Mouse (Mus musculus) adipocyte (in vitro differentiated cells): ENCODE data around the gene Gdpd2.

Source experiments
- DNase-seq: peaks from one replicate; pipeline ENCODE4 v3.0.0-alpha.2; 2016; ENCODE audit warnings: low spot score

Gdpd2 gene

GRCm38 (mm10) chrX:100729665-100730188, at the start of gene Gdpd2:
Gdpd2 (plus strand) TSS chrX:100729873.
- no peak for DNase-seq

- DNase-seq = peak; percentile 32
These were observed 43.1 kb upstream of the Gdpd2 start for GRCm38 (mm10) chrX:100686527-100686926.

GRCm38 (mm10) chrX:100687360-100688032, 42.2 kb upstream of the Gdpd2 start:
- DNase-seq = peak; percentile 72

GRCm38 (mm10) chrX:100688033-100688370, 41.7 kb upstream of the Gdpd2 start:
- no peak for DNase-seq

- no peak for DNase-seq
These were observed 32.9 kb upstream of the Gdpd2 start for GRCm38 (mm10) chrX:100696776-100697175.

- DNase-seq = no peak
These were observed 21.6 kb upstream of the Gdpd2 start for GRCm38 (mm10) chrX:100708032-100708431.

GRCm38 (mm10) chrX:100716173-100716572, 13.5 kb upstream of the Gdpd2 start:
- DNase-seq = no peak

GRCm38 (mm10) chrX:100728947-100729346, 726 bp upstream of the Gdpd2 start:
- peak; percentile 57 for DNase-seq

GRCm38 (mm10) chrX:100730266-100730665, 593 bp downstream of the Gdpd2 start:
- no peak for DNase-seq

- no peak for DNase-seq
These were observed 4.7 kb downstream of the Gdpd2 start for GRCm38 (mm10) chrX:100734359-100734758.

GRCm38 (mm10) chrX:100738918-100739317, 9.2 kb downstream of the Gdpd2 start:
- DNase-seq = no peak

- no peak for DNase-seq
These were observed 9.8 kb downstream of the Gdpd2 start for GRCm38 (mm10) chrX:100739443-100739842.

GRCm38 (mm10) chrX:100740785-100741184, 11.1 kb downstream of the Gdpd2 start:
- peak; percentile 39 for DNase-seq

GRCm38 (mm10) chrX:100741940-100742339, 12.3 kb downstream of the Gdpd2 start:
- DNase-seq = no peak

GRCm38 (mm10) chrX:100765855-100766254, 36.2 kb downstream of the Gdpd2 start:
- DNase-seq = no peak

GRCm38 (mm10) chrX:100767181-100767884, 37.7 kb downstream of the Gdpd2 start, which contains the start of gene Dlg3:
Dlg3 (plus strand) TSS chrX:100767722.
- DNase-seq = no peak

GRCm38 (mm10) chrX:100767885-100768626, 38.4 kb downstream of the Gdpd2 start:
- no peak for DNase-seq

GRCm38 (mm10) chrX:100769281-100769680, 39.6 kb downstream of the Gdpd2 start:
- no peak for DNase-seq

GRCm38 (mm10) chrX:100774341-100774811, 44.7 kb downstream of the Gdpd2 start:
- peak; percentile 67 for DNase-seq

- no peak for DNase-seq
These were observed 45.7 kb downstream of the Gdpd2 start for GRCm38 (mm10) chrX:100775405-100775804.

- DNase-seq = peak; percentile 70
These were observed 46.8 kb downstream of the Gdpd2 start for GRCm38 (mm10) chrX:100776494-100776893.

- peak; percentile 20 for DNase-seq
These were observed 47.4 kb downstream of the Gdpd2 start for GRCm38 (mm10) chrX:100776985-100777654.
